Mouse (Mus musculus) Muller cell, postnatal 12 days (primary cell): ENCODE measurements around the gene Zmat5.

Experiments
- DNase-seq: peaks from one replicate; pipeline ENCODE4 v3.0.0-alpha.2; 2015; ENCODE audit errors: inconsistent ontology term

Zmat5 gene

GRCm38 (mm10) chr11:4772925-4773324 is 68.4 kb downstream of the Zmat5 start:
- DNase-seq = no peak

GRCm38 (mm10) chr11:4780927-4781326 is 76.4 kb downstream of the Zmat5 start:
- DNase-seq = no peak

- no peak for DNase-seq
These were observed 78.6 kb downstream of the Zmat5 start for GRCm38 (mm10) chr11:4783116-4783515.

- DNase-seq = no peak
These were observed 80.2 kb downstream of the Zmat5 start for GRCm38 (mm10) chr11:4784629-4785142.
